Mouse (Mus musculus) midbrain, postnatal 0 days (tissue): Measurements from ENCODE around the gene Krt17. TPM values are rescaled to one million over a fixed set of nuclear protein-coding genes. Genes with fewer than 3 reads are reported as not detected.
"Not testable (repeated sequence)": the region's sequence is repeated elsewhere in the genome, so short reads cannot be mapped to it uniquely, and the experiment has no call there.

Experiments used
- ATAC-seq: fragments of 200-750 bp; cut with Nextera tagmentation; 2 replicates; pipeline ENCODE4 v1.8.0; 2017; ENCODE audit warnings: moderate number of reproducible peaks, mild to moderate bottlenecking, moderate TSS enrichment, moderate library complexity; ENCODE audit not compliant: low FRiP score
- DNase-seq: peaks from one replicate; pipeline ENCODE4 v3.0.0-alpha.2; 2015; ENCODE audit warnings: low spot score
- H3K27ac ChIP-seq: fragments of 300-500 bp; sonication (generic); 2 replicates; pipeline ENCODE4 v1.5.1; 2014; ENCODE audit warnings: low read depth, mild to moderate bottlenecking, low read length, mixed read lengths
- H3K27me3 ChIP-seq: fragments of 300-500 bp; sonication (generic); 2 replicates; pipeline ENCODE4 v1.6.1; 2014; ENCODE audit warnings: low read length, control low read depth, mixed read lengths; ENCODE audit not compliant: insufficient read depth
- H3K36me3 ChIP-seq: fragments of 300-500 bp; sonication (generic); 2 replicates; pipeline ENCODE4 v1.6.1; 2014; ENCODE audit warnings: low read length, control low read depth, mixed read lengths; ENCODE audit not compliant: insufficient read depth
- H3K4me1 ChIP-seq: fragments of 300-500 bp; sonication (generic); 2 replicates; pipeline ENCODE4 v1.6.1; 2014; ENCODE audit warnings: mild to moderate bottlenecking, control low read depth, antibody characterized with exemption, low read length, mixed read lengths; ENCODE audit not compliant: insufficient read depth
- H3K4me2 ChIP-seq: fragments of 300-500 bp; sonication (generic); 2 replicates; pipeline ENCODE4 v1.6.1; 2014; ENCODE audit warnings: low read depth, mild to moderate bottlenecking, low read length, mixed read lengths; ENCODE audit not compliant: poor library complexity, severe bottlenecking
- H3K4me3 ChIP-seq: fragments of 300-500 bp; sonication (generic); 2 replicates; pipeline ENCODE4 v1.5.1; 2014; ENCODE audit warnings: low read depth, mild to moderate bottlenecking, low read length, moderate library complexity
- H3K9ac ChIP-seq: fragments of 300-500 bp; sonication (generic); replicated peaks from 2 replicates; pipeline ENCODE4 v1.6.1; 2014; ENCODE audit warnings: mild to moderate bottlenecking, low read length, moderate library complexity, mixed read lengths; ENCODE audit not compliant: poor library complexity, severe bottlenecking
- H3K9me3 ChIP-seq: fragments of 300-500 bp; sonication (generic); 2 replicates; pipeline ENCODE4 v1.6.1; 2016; ENCODE audit warnings: low read length, control low read depth
- CTCF ChIP-seq: IDR thresholded peaks from 2 replicates; pipeline ENCODE4 v1.5.1; 2016; ENCODE audit warnings: antibody characterized with exemption, mild to moderate bottlenecking
- WGBS: fragments of 180-500 bp; shearing (Covaris S2); extraction: QIAGEN DNeasy Blood & Tissue Kit; methylation state at CpG from one replicate; pipeline ENCODE4 v1.1.7; 2014; 5-methylcytosine and 5-hydroxymethylcytosine counted together
- polyA plus RNA-seq: library from polyadenylated mRNA; unstranded; fragments of >200 nt; fragmentation: Nextera tagmentation; extraction: Ambion mirVana; gene quantifications from 2 replicates; pipeline ENCODE4 v1.2.1, GENCODE M21; 2015
- total RNA-seq: library from RNA; depleted of rRNA; stranded (reverse); fragments of >200 nt; gene quantifications from 2 replicates; pipeline ENCODE4 v1.2.3, GENCODE M21; 2014

Gene Krt17
- total and polyA plus RNA-seq, 2 experiments from 2014 or later: 1.5 to 5.5 TPM

DNA sequence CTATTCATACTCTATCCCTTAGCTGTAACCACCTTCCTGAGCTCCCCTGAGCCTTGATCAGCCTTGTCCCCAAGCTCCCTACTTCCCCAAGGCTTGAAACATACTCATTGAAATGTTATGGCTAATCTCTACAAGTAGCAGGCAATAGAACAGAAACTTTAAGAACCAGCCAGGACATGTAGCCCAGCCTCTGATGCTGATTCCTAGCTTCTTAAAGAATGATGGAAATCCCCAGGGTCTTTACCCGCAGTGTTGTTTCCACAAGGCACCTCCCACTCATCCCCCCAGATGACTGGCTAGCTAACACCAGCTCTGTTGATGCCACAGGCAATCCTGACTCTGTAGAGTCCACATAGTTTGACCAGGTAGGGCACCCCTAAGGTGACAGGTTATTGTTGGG lies 2.9 kb downstream of the Krt17 start:
- H3K27me3 ChIP-seq: no peaks in the 10 kb centered on the region
- no peaks in the 10 kb centered on the region for H3K36me3 ChIP-seq
- no peak overlapping the region for H3K4me3 ChIP-seq
- H3K4me2 ChIP-seq: no peak overlapping the region
- TF ChIP-seq CTCF: no peak
- ATAC-seq (no peak), DNase-seq (no peak)
- H3K9me3 ChIP-seq: no peaks in the 10 kb centered on the region
- H3K4me1 ChIP-seq: no peaks in the 10 kb centered on the region
- no peak overlapping the region for H3K27ac ChIP-seq
- 86% methylated on average over 1 of the region's 1 CpGs for WGBS
- H3K9ac ChIP-seq: no peak overlapping the region

- no peak for ATAC-seq
- no peak for TF ChIP-seq CTCF
- H3K9me3 ChIP-seq: no peaks in the 10 kb centered on the region
- H3K27me3 ChIP-seq: no peaks in the 10 kb centered on the region
- no peak overlapping the region for H3K9ac ChIP-seq
- no peaks in the 10 kb centered on the region for H3K36me3 ChIP-seq
- no peak overlapping the region for H3K4me3 ChIP-seq
- no peak overlapping the region for H3K27ac ChIP-seq
- WGBS: 95% methylated on average over 6 of the region's 6 CpGs
- no peak for DNase-seq
- no peaks in the 10 kb centered on the region for H3K4me1 ChIP-seq
- H3K4me2 ChIP-seq: no peak overlapping the region
Observed at GRCm38 (mm10) chr11:100255514-100255913, 5.3 kb downstream of the Krt17 start.

GRCm38 (mm10) chr11:100254360-100255090 lies 6.3 kb downstream of the Krt17 start:
- Histone ChIP-seq H3K4me3 (no peak overlapping the region), H3K36me3 (no peaks in the 10 kb centered on the region)
- TF ChIP-seq CTCF: no peak

DNA sequence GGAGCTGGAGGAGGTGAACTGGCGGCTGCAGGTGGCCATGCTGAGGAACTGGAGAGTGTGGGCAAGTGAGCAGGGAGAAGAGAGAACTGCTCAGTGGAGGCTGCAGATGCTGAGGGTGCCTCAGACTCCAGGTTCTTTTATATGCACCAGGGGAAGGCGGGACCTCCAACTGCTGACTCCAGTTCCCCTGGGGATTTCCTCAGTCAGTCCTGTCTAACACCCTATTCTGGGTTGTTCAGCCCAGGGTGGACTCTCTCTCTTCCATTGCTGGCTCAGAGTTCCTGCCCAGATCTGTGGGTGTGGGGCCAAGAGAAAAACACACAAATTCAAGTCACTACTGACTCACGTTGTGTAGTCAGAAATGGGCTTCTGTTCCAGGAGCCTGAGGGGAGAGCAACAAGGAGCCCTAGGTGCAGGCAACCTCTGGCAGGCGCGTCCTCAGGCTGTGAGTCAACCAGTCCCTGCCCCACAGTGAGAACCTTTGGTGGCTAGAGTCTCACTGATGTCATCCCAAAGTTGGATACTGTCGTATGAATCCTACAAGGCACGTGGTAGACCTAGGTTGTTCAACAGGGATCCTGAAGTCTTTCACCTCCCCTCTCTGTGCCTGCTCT lies 11.9 kb downstream of the Krt17 start, which contains the start of gene Krt16:
TSS of gene Krt16 (minus strand) at position 51 of the 614 bp plus-strand sequence.
- TF ChIP-seq CTCF: no peak
- Histone ChIP-seq H3K9me3 (no peaks in the 10 kb centered on the region), H3K9ac (no peak within 1 kb of the TSS), H3K4me3 (no peak within 1 kb of the TSS), H3K4me2 (no peak within 1 kb of the TSS), H3K4me1 (no peaks in the 10 kb centered on the region), H3K27ac (no peak within 1 kb of the TSS), H3K27me3 (no peaks in the 10 kb centered on the region), H3K36me3 (no peaks in the 10 kb centered on the region)
- DNase-seq (no peak), ATAC-seq (no peak)
- 80% methylated on average over 7 of the region's 7 CpGs for WGBS

More at GRCm38 (mm10) chr11:100254360-100255090, 6.3 kb downstream of the Krt17 start:
- DNase-seq (no peak), ATAC-seq (no peak)
- Histone ChIP-seq H3K27ac (no peak overlapping the region), H3K4me2 (no peak overlapping the region), H3K9ac (no peak overlapping the region), H3K27me3 (no peaks in the 10 kb centered on the region), H3K4me1 (no peaks in the 10 kb centered on the region), H3K9me3 (no peaks in the 10 kb centered on the region)
- 73% methylated on average over 5 of the region's 5 CpGs for WGBS

DNA sequence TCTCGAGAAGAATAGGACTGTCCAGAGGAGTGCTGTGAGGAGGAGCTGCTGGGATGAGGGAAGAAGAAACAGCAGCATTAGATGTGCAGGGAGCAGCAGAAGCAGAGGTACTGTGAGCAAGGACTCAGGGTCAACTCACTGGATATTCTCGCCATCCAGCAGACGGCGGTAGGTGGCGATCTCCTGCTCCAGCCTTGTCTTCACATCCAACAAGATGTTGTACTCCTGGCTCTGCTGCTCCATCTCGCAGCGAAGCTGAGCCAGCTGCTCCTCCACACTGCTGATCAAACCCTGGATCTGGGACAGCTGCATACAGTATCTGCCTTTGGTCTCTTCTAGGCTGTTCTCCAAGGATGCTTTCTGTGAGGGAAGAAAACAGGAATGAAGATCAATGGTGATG lies 14.4 kb downstream of the Krt17 start:
- not testable (repeated sequence) for DNase-seq, H3K9me3 ChIP-seq, H3K4me3 ChIP-seq, H3K27me3 ChIP-seq, H3K4me2 ChIP-seq, H3K27ac ChIP-seq, ATAC-seq, H3K9ac ChIP-seq, H3K36me3 ChIP-seq, H3K4me1 ChIP-seq
- WGBS: 76% methylated on average over 7 of the region's 7 CpGs

GRCm38 (mm10) chr11:100240272-100240671 lies 20.6 kb downstream of the Krt17 start:
- 88% methylated on average over 4 of the region's 4 CpGs for WGBS
- not testable (repeated sequence) for H3K4me3 ChIP-seq, DNase-seq, H3K27me3 ChIP-seq, H3K27ac ChIP-seq, H3K9ac ChIP-seq, ATAC-seq, H3K4me1 ChIP-seq, H3K36me3 ChIP-seq, H3K4me2 ChIP-seq, H3K9me3 ChIP-seq
